Mouse (Mus musculus) liver, adult 2 months (tissue): ENCODE measurements around the gene Srsf1. TPM values are rescaled to one million over a fixed set of nuclear protein-coding genes. Genes with fewer than 3 reads are reported as not detected.
A peak's percentile ranks its signal among the peaks of the same experiment; 100 is the strongest.

ENCODE experiments used
- DNase-seq: peaks from one replicate; pipeline ENCODE4 v3.0.0-alpha.2; 2011; ENCODE audit warnings: low read depth, low spot score; ENCODE audit errors: extremely low read depth
- H3K27ac ChIP-seq: fragments of 200-500 bp; replicated peaks from 2 replicates; pipeline ENCODE4 v1.5.1; 2012; ENCODE audit warnings: low read depth, mild to moderate bottlenecking, control low read depth, inconsistent platforms, low read length; ENCODE audit not compliant: insufficient read depth
- H3K27me3 ChIP-seq: fragments of 200-500 bp; 2 replicates; pipeline ENCODE4 v1.6.1; 2012; ENCODE audit warnings: mild to moderate bottlenecking, moderate library complexity, low read length, inconsistent platforms; ENCODE audit not compliant: control insufficient read depth, insufficient read depth
- H3K36me3 ChIP-seq: fragments of 200-500 bp; 2 replicates; pipeline ENCODE4 v1.6.1; 2012; ENCODE audit warnings: low read length, inconsistent platforms; ENCODE audit not compliant: control insufficient read depth, insufficient read depth
- H3K4me1 ChIP-seq: fragments of 200-500 bp; 2 replicates; pipeline ENCODE4 v1.6.1; 2011; ENCODE audit warnings: low read length; ENCODE audit not compliant: control insufficient read depth, insufficient read depth
- H3K4me3 ChIP-seq: fragments of 200-500 bp; 2 replicates; pipeline ENCODE4 v1.5.1; 2011; ENCODE audit warnings: low read depth, mild to moderate bottlenecking, control low read depth, low read length, moderate library complexity; ENCODE audit not compliant: insufficient read depth
- H3K79me2 ChIP-seq: fragments of 200-500 bp; 2 replicates; pipeline ENCODE4 v1.6.1; 2012; ENCODE audit warnings: inconsistent platforms, mild to moderate bottlenecking, low read length, moderate library complexity; ENCODE audit not compliant: control insufficient read depth, insufficient read depth
- H3K9ac ChIP-seq: fragments of 200-500 bp; 2 replicates; pipeline ENCODE4 v1.6.1; 2012; ENCODE audit warnings: low read depth, mild to moderate bottlenecking, control low read depth, inconsistent platforms, low read length
- CTCF ChIP-seq: fragments of 200-500 bp; IDR thresholded peaks from 2 replicates; pipeline ENCODE4 v1.5.1; 2011; ENCODE audit warnings: low read depth, low read length, control low read depth
- POLR2A ChIP-seq: fragments of 200-500 bp; IDR thresholded peaks from 2 replicates; pipeline ENCODE4 v1.6.1; 2011; ENCODE audit warnings: low read length, control low read depth; ENCODE audit not compliant: insufficient read depth; ENCODE audit errors: extremely low read depth
- WGBS: fragments of 180-500 bp; shearing (Covaris S2); methylation state at CpG from one replicate; pipeline ENCODE4 v1.1.7; 2018; 5-methylcytosine and 5-hydroxymethylcytosine counted together
- polyA plus RNA-seq: library from polyadenylated mRNA; depleted of rRNA; stranded (reverse); fragments of >200 nt; gene quantifications from 2 replicates; pipeline ENCODE4 v1.2.3, GENCODE M21; 2012; rRNA removed
- total RNA-seq: library from RNA; depleted of rRNA; stranded (reverse); fragments of >200 nt; gene quantifications from 2 replicates; pipeline ENCODE4 v1.2.3, GENCODE M21; 2014; rRNA removed

Srsf1 gene
- total RNA-seq (72.0 and 84.0 TPM in 2 replicates), polyA plus RNA-seq (33.4 and 44.1 TPM in 2 replicates)

DNA sequence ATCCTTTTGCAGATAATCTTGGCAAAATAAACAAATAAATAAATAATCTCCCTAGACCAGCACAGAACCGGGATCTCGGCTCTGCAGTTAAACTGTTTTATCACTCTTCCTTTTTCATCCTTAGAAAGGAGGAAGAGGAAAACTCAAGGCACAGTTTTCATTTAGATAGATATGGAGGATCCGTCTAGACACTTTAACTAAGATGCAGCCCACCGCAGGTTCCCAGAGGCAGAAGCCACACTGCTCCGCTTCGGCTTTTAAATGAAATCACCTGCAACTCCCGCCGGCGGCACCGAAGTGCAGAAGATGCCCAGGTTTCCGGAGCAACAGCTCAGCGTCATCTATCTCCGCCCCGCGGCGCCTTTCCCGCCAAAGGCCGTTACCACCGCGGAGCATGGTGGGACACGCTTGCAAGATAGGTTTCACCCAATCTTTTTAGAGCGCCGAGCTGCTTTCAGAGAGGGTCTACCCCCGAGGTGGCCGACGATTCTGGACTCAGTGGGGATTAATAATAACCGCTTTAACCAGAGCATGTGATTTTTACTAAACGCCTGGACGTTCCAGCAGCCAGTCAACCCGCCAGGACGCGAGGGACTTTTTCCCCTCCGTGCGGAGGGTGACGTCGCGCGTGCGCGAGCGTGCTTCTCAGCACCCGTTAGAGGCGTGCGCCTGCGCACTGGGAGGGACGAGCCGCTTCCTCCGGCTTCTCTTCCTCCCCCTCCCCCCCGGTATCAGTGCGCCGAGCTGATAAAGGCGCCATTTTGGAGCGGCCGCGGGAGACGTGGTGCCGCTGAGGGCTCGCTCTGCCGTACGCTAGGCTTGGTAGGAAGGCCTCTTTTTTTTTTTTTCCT is at the start of gene Srsf1:
Srsf1 (plus strand) TSS at position 430 of the 851 bp plus-strand sequence.
- Histone ChIP-seq H3K36me3 (peaks cover 15% of the 10 kb centered on the region), H3K27me3 (no peaks in the 10 kb centered on the region), H3K4me3 (peak within 1 kb of the TSS; percentile 93), H3K4me1 (peaks cover 8% of the 10 kb centered on the region; the same call in 1 of the 2 replicates), H3K9ac (peak within 1 kb of the TSS; percentile 97), H3K79me2 (peaks cover 12% of the 10 kb centered on the region; the same call in 1 of the 2 replicates), H3K27ac (peak within 1 kb of the TSS; percentile 94)
- TF ChIP-seq CTCF: no peak
- peak; percentile 92 for TF ChIP-seq POLR2A
- peak; percentile 86 for DNase-seq
- under 1% methylated on average over 60 of the region's 60 CpGs for WGBS

DNA sequence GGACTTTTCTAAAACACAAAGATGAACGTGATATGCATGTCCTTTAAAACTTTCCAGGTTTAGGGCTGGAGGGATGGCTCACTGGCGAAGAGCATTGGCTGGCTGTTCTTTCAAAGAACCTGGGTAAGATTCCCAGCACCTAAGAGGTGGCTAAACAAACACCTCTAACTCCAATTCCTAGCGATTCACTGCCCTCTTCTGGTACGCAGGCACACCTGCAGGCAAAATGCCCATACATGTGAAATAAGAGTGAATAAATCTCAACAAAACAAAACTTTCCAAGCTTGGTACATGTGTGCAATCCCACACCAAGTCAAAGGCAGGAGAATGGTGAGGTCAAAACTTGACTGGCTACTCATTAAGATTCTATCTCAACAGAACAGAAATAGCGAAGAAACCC is 47.4 kb upstream of the Srsf1 start:
- peak; percentile 53 for TF ChIP-seq CTCF
- TF ChIP-seq POLR2A: no peak
- no peak for DNase-seq
- Histone ChIP-seq H3K4me3 (no peak overlapping the region), H3K79me2 (no peaks in the 10 kb centered on the region), H3K36me3 (no peaks in the 10 kb centered on the region), H3K27ac (no peak overlapping the region), H3K27me3 (no peaks in the 10 kb centered on the region), H3K4me1 (no peaks in the 10 kb centered on the region), H3K9ac (no peak overlapping the region)
- 91% methylated on average over 5 of the region's 5 CpGs for WGBS

DNA sequence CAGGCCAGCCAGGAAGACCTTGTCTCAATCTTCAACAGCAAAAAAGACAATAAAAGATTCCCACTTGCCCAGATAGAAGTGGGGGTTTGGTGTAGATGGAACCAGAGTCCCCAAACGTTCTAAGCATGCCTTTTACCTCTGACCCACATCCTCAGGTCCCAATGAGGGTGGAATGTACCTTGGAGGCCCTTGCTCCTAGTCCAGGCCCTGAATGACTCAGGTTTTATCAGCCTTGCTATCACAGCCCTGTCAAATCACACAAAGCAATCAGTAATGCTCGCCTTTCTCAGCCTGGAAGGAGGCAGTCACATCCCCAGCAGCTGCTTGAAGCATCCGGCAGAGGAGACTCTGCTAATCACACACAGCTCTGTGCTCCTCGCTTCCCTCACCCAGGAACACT is 44.4 kb upstream of the Srsf1 start:
- Histone ChIP-seq H3K4me3 (no peak overlapping the region), H3K27ac (no peak overlapping the region), H3K36me3 (no peaks in the 10 kb centered on the region), H3K4me1 (no peaks in the 10 kb centered on the region), H3K79me2 (no peaks in the 10 kb centered on the region), H3K9ac (no peak overlapping the region), H3K27me3 (no peaks in the 10 kb centered on the region)
- TF ChIP-seq CTCF (no peak), POLR2A (no peak)
- DNase-seq: no peak
- WGBS: 73% methylated on average over 4 of the region's 4 CpGs

DNA sequence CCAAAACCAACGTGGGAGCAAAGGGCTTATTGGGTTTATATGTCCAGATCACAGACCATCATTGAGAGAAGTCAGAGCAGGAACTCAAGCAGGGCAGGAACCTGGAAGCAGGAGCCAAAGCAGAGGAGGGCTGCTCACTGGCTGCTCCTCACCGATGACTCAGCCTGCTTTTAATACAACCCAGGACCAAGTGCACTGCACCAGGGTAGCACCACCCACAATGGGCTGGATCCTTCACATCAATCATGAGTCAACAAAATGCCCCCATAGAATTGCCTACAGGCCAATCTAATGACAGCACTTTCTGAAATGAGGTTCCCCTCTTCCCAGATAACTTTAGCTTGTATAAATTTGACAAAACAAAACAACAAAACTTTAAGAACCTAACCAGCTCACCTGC is 43.0 kb upstream of the Srsf1 start:
- Histone ChIP-seq H3K27ac (no peak overlapping the region), H3K9ac (no peak overlapping the region), H3K4me1 (no peaks in the 10 kb centered on the region), H3K4me3 (no peak overlapping the region), H3K79me2 (no peaks in the 10 kb centered on the region), H3K36me3 (no peaks in the 10 kb centered on the region), H3K27me3 (no peaks in the 10 kb centered on the region)
- no peak for DNase-seq
- TF ChIP-seq CTCF (no peak), POLR2A (no peak)
- 49% methylated on average over 2 of the region's 2 CpGs for WGBS

DNA sequence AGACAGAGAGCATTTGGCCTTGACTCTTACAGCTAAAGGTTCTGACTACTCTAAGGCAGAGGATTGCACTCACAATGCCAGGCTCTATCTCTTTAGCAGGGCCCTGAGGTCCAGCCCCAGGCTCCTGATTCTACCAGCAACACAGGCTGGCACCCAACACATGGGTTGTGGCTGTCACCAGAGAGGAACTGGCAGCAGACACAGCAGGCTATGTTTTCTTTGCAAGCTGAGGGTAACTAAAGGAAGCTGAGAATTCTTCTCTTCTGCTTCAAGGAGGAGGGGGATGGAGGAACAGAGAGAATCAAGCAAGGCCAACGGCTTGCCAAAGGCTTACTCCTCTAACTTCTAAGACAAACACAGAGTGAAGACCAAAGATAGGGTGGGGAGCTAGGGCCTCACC is 38.5 kb upstream of the Srsf1 start:
- no peak for DNase-seq
- 80% methylated on average over 1 of the region's 1 CpGs for WGBS
- no peak overlapping the region for H3K9ac ChIP-seq
- H3K79me2 ChIP-seq: no peaks in the 10 kb centered on the region
- no peak for TF ChIP-seq POLR2A
- no peak for TF ChIP-seq CTCF
- H3K4me1 ChIP-seq: no peaks in the 10 kb centered on the region
- H3K4me3 ChIP-seq: no peak overlapping the region
- no peaks in the 10 kb centered on the region for H3K36me3 ChIP-seq
- H3K27me3 ChIP-seq: no peaks in the 10 kb centered on the region
- H3K27ac ChIP-seq: no peak overlapping the region

DNA sequence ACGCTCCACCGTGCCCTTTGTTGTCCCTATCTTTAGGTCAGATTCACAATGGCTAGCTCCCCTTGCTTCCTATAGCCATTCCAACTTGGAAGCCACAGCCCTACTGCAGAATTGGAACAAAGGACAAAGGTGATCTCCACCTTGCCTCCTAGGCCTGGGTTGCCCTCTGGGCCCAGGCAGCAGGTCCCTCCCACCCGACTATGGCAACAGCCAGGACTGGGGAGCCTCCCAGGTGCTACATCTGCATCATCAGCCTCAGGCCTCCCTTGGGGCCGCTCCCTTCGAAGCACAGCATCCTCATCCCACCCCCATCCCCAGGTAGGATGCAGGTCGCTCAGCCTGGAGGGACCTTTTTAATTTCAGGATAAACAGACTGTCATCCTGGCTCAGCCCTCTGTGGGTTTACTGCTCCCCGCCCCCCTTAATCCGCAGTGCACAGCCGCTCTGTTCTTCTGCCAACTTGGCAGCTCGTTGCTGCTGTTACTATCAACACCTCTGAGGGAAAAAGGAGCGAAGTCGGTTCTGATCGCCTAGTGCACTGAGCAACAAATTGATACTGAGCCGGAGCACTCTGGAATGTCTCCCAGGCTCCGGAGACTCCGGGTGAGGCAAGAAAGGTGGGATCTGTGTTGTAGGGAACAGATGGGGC is 37.5 kb upstream of the Srsf1 start:
- no peak for DNase-seq
- Histone ChIP-seq H3K4me3 (no peak overlapping the region), H3K27ac (no peak overlapping the region), H3K36me3 (no peaks in the 10 kb centered on the region), H3K4me1 (no peaks in the 10 kb centered on the region), H3K27me3 (no peaks in the 10 kb centered on the region), H3K9ac (no peak overlapping the region), H3K79me2 (no peaks in the 10 kb centered on the region)
- TF ChIP-seq CTCF: no peak
- TF ChIP-seq POLR2A: no peak
- WGBS: 25% methylated on average over 16 of the region's 16 CpGs
